Mouse (Mus musculus): ENCODE results near the gene Sptbn1.

GRCm38 (mm10) chr11:30132581-30132980 is 135.4 kb downstream of the Sptbn1 start:
- TF ChIP-seq POLR2A (IDR thresholded peaks at IDR 0.05; ENCODE audit: borderline replicate concordance, extremely low read depth, insufficient read depth, insufficient read length, poor library complexity, severe bottlenecking) (no peak), CTCF (IDR thresholded peaks at IDR 0.05; ENCODE audit: borderline replicate concordance, extremely low read depth, insufficient read depth, insufficient read length) (no peak)
